Mouse (Mus musculus) frontal cortex, postnatal 14 days (tissue): ENCODE results near the gene Zfp316.

Experiments
- DNase-seq, 2 experiments: peaks; one replicate each; pipeline ENCODE4 v3.0.0; 2022; ENCODE audit warnings: low spot score in 2 of 2

Zfp316 gene

DNA sequence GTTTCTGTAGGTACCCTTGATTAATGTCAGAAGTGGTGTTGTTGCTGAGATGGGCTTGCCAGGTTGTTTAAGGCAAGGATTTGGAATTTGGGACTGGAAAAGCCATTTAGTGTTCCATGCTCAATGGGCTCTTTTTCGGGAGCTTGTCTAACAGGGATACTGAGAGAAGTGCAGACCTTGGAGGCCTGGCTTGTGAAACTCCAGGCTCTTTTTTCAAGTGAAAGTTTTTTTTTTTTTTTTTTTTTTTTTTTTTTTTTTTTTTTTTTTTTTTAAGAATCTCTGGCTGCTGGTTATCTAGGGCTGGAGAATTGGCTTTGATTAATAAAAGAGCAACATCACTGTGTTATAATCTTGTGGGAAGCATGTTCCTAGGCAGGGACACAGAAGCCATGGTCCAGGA lies 47.5 kb downstream of the Zfp316 start:
- DNase-seq: no peak

DNA sequence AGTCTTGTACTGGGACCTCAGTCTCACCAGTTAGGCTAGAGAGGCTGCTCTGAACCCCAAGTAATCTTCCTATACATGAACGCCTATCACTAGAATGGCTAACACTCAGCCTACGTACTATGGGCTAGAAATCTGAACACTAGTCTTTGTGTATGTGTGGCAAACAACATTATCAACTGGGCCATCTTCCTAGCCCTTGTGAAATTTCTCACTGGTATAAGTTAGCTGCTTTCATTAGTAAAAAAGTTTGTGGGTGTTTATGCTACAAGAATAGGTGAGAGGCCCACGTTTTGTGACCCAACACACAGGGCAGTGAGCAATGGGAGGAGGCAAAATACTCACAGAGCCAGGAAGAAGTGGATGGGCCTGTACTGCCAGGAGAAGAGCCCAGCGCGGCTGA lies 48.8 kb downstream of the Zfp316 start:
- no peak for DNase-seq

DNA sequence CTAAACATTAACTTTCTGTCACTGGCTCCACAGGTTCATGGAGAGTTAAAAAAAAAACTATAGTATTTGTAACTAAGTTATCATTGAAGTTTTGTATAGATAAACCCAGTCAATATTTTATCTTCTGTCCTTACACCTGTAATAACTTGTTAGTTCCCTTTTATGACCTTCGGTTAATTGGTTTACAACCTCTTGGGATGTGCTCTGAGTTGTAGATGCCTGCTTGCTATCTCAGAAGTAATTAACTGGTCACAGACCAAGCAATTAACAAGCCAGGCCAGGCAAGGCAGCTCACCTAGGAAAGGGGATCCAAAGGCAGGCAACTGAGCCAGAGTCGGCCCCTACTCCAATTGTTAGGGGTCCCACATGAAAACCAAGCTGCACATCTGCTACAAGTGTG lies 56.0 kb downstream of the Zfp316 start:
- DNase-seq: no peak

DNA sequence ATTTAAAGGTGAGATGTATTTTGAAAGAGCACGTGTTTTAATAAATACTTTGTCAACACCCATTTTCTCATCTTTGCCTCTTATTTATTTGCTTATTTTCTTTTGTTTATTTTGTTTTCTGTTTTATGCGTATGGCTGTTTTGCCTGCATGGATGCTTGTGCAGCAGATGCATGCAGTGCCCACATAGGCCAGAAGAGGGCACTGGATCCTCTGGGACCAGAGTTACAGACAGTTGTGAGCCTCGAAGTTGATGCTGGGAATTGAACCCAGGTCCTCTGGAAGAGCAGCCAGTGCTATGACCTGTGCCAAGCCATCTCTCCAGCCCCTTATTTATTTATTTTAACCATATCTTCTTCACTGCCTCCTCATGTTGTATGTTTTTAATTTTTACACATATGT lies 64.8 kb downstream of the Zfp316 start:
- DNase-seq: no peak
